Mouse (Mus musculus) olfactory bulb, adult 2 months (tissue): ENCODE results near the gene Lonp1. TPM values are rescaled to one million over a fixed set of nuclear protein-coding genes. Genes with fewer than 3 reads are reported as not detected.
"Not testable (repeated sequence)": the region's sequence is repeated elsewhere in the genome, so short reads cannot be mapped to it uniquely, and the experiment has no call there.

ENCODE experiments used
- H3K27ac ChIP-seq: fragments of 200-500 bp; 2 replicates; pipeline ENCODE4 v1.5.1; 2012; ENCODE audit warnings: low read depth, low read length; ENCODE audit not compliant: insufficient read depth
- H3K4me1 ChIP-seq: fragments of 200-500 bp; 2 replicates; pipeline ENCODE4 v1.6.1; 2012; ENCODE audit warnings: low read length; ENCODE audit not compliant: control insufficient read depth, insufficient read depth
- H3K4me3 ChIP-seq: fragments of 200-500 bp; 2 replicates; pipeline ENCODE4 v1.5.1; 2012; ENCODE audit warnings: mild to moderate bottlenecking, low read depth, low read length, moderate library complexity; ENCODE audit not compliant: insufficient read depth
- CTCF ChIP-seq: fragments of 200-500 bp; IDR thresholded peaks from 2 replicates; pipeline ENCODE4 v1.5.1; 2012; ENCODE audit warnings: low read depth, mild to moderate bottlenecking, low read length, moderate library complexity; ENCODE audit not compliant: insufficient read depth
- POLR2A ChIP-seq: fragments of 200-500 bp; IDR thresholded peaks from 2 replicates; pipeline ENCODE4 v1.6.1; 2012; ENCODE audit warnings: mild to moderate bottlenecking, low read depth, low read length, moderate library complexity; ENCODE audit not compliant: insufficient read depth
- WGBS: fragments of 180-500 bp; shearing (Covaris S2); methylation state at CpG from one replicate; pipeline ENCODE4 v1.1.7; 2018; 5-methylcytosine and 5-hydroxymethylcytosine counted together
- polyA plus RNA-seq: library from polyadenylated mRNA; stranded (reverse); fragments of >200 nt; gene quantifications from 2 replicates; pipeline ENCODE4 v1.2.4, GENCODE M21; 2012; ENCODE audit warnings: low replicate concordance; ENCODE audit not compliant: missing spikeins, insufficient read depth, insufficient read length

Lonp1 gene
- polyA plus RNA-seq, 1 experiment = not detected

GRCm38 (mm10) chr17:56613236-56613844, 13.3 kb downstream of the Lonp1 start, which contains the start of gene Rpl36:
TSS of gene Rpl36 (plus strand) at chr17:56613416.
- peak; percentile 74 for TF ChIP-seq POLR2A
- peak; percentile 91 for TF ChIP-seq CTCF
- H3K4me1 ChIP-seq = peaks cover 25% of the 10 kb centered on the region
- H3K27ac ChIP-seq = peak within 1 kb of the TSS; percentile 54
- peak within 1 kb of the TSS; percentile 55 for H3K4me3 ChIP-seq
- under 1% methylated on average over 52 of the region's 52 CpGs for WGBS

- H3K4me3 ChIP-seq, H3K27ac ChIP-seq: not testable (repeated sequence)
- peaks cover 27% of the 10 kb centered on the region for H3K4me1 ChIP-seq
- 83% methylated on average over 10 of the region's 10 CpGs for WGBS
Measured at GRCm38 (mm10) chr17:56612565-56612939, 14.1 kb downstream of the Lonp1 start.

- H3K27ac ChIP-seq = no peak overlapping the region
- H3K4me1 ChIP-seq = peaks cover 29% of the 10 kb centered on the region
- TF ChIP-seq POLR2A = no peak
- no peak for TF ChIP-seq CTCF
- 18% methylated on average over 14 of the region's 14 CpGs for WGBS
- no peak overlapping the region for H3K4me3 ChIP-seq
Measured at GRCm38 (mm10) chr17:56611861-56612564, 14.7 kb downstream of the Lonp1 start.

- H3K4me1 ChIP-seq = peaks cover 29% of the 10 kb centered on the region
- H3K4me3 ChIP-seq = no peak overlapping the region
- WGBS = 76% methylated on average over 2 of the region's 2 CpGs
- TF ChIP-seq CTCF (no peak), POLR2A (no peak)
- no peak overlapping the region for H3K27ac ChIP-seq
Measured at GRCm38 (mm10) chr17:56611323-56611722, 15.4 kb downstream of the Lonp1 start.

- TF ChIP-seq POLR2A (peak; percentile 36; the same call in 1 of the 2 replicates), CTCF (no peak)
- H3K4me3 ChIP-seq = peak within 1 kb of the TSS; percentile 71
- H3K4me1 ChIP-seq = peaks cover 24% of the 10 kb centered on the region
- H3K27ac ChIP-seq = peak within 1 kb of the TSS; percentile 66
- WGBS = under 1% methylated on average over 44 of the region's 44 CpGs
Measured at GRCm38 (mm10) chr17:56609452-56610171, 17.1 kb downstream of the Lonp1 start, which contains the start of gene 2410015M20Rik. TSS of gene 2410015M20Rik (minus strand) at chr17:56609771.

GRCm38 (mm10) chr17:56608699-56609098, 18.0 kb downstream of the Lonp1 start:
- H3K27ac ChIP-seq = no peak overlapping the region
- peak overlapping the region; percentile 71 for H3K4me3 ChIP-seq
- 46% methylated on average over 5 of the region's 5 CpGs for WGBS
- peaks cover 18% of the 10 kb centered on the region for H3K4me1 ChIP-seq
- TF ChIP-seq CTCF (no peak), POLR2A (no peak)

- WGBS = 80% methylated on average over 3 of the region's 3 CpGs
- Histone ChIP-seq H3K4me1 (peaks cover 18% of the 10 kb centered on the region), H3K27ac (no peak overlapping the region), H3K4me3 (no peak overlapping the region)
- TF ChIP-seq CTCF = no peak
Measured at GRCm38 (mm10) chr17:56607521-56608062, 19.1 kb downstream of the Lonp1 start.

GRCm38 (mm10) chr17:56605431-56605830, 21.3 kb downstream of the Lonp1 start:
- Histone ChIP-seq H3K27ac (no peak overlapping the region), H3K4me3 (no peak overlapping the region), H3K4me1 (peaks cover 12% of the 10 kb centered on the region)
- no peak for TF ChIP-seq CTCF
- no peak for TF ChIP-seq POLR2A
- 84% methylated on average over 9 of the region's 9 CpGs for WGBS

GRCm38 (mm10) chr17:56604422-56604821, 22.3 kb downstream of the Lonp1 start:
- Histone ChIP-seq H3K4me1 (peaks cover 10% of the 10 kb centered on the region), H3K27ac (no peak overlapping the region), H3K4me3 (no peak overlapping the region)
- WGBS = 85% methylated on average over 3 of the region's 3 CpGs
- TF ChIP-seq POLR2A (no peak), CTCF (no peak)
